Mouse (Mus musculus) kidney, adult 8-10 months (tissue): ENCODE results near the gene Cfap206.
"Not testable (repeated sequence)": the region's sequence is repeated elsewhere in the genome, so short reads cannot be mapped to it uniquely, and the experiment has no call there.

Experiments used
- DNase-seq, 2 experiments: peaks; one replicate each; pipeline ENCODE4 v3.0.0; 2022

Gene Cfap206

DNA sequence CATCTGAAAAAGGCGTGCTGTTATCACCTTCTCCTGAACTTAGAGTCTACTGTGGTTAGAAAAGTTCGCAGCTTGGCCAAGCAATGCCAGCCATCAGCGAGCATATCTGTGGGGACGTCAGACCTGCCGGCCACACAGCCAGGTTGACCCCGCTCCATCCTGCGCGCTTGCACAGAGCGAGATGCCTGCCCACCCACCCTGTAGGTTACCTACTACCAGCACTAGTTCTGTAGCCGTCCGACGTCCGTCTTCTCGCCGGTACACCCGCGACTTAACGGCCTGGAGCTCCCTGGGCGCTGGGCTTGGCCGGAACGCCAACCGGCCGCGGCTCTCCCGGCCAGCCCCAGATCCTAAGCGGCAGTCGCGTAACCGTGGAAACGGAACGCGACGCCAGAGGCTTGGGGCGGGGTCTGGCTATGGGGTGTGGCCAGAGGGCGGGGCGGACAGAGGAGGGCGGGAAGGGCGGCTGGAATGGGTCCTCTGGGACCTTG is at the start of gene Cfap206:
Gene Cfap206 (minus strand): TSS at position 356 of the 491 bp plus-strand sequence.
- peak; percentile 46 to 67 for DNase-seq

DNA sequence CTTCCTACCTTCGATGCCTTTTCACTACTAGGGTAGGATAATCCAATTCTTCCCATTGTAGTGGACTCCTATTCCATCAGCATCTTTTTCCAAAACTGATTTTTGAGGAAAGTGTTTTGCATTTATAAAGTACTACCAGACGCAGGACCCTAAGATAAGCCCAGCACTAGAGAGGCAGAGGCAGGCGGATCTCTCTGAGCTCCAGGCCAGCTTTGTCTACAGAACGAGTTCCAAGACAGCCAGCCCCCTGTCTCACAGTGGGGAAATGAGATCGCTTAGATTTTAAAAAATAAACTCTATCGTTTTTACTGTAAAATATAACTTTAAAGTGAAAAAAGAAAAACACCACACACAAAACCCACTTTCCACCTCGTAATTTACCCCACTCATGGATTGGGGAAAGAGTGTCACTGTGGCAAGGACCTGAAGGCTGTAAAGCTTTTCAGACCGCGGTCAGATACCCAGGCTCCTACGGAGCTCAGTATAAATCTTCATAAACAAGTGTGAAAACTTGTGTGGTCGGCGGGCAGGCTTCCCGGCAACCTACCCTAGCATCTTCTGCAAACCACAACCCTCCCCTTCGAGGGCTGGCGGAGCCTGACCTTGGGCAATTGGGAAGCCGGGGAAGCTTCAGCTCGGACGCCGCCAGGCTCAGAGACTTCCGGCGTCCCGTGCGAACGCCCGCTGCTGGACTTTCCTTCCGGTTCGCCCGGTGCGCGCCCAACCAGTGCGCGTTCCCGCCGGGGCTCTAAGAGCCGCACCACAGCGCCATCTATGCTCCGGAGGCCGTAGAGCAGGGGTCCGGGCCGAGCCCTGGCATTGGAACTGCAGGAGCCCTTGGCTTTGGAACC is 47.9 kb upstream of the Cfap206 start, which contains the start of gene Smim8:
Gene Smim8 (minus strand): TSS at position 747 of the 851 bp plus-strand sequence.
- DNase-seq: peak; percentile 87 to 92

DNA sequence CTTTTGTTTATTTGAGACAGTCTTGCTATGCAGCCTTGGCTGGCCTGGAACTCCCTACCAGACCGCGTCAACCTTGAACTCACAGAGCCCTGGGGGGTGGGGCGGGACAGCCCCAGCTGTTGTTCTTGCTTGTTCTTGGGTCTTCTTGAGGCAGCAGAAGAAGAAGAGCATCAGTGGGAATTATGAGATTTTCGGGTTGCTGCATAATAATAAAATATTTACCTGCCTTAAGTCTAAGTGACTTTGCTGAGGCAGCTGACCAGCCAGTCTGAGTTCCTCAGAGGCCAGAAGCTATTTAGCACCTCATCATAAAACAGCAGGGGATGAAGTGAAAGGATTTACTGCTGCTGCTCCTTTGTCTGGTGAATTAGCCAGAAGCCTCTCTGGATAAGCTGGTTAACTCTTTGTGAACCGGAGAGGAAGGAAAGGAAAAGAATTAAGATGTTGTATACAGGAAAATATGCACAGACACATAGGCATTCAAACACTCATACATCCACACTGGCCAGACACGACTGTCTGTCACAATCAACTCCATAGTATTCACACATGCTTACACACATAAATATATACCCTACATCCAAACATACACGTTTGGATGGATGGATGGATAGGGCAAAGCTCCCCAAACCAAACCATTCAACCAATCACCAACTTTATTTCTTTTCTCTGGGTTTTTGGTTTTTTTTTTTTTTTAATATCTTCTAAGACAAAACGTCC is 41.8 kb upstream of the Cfap206 start:
- DNase-seq: no peak

DNA sequence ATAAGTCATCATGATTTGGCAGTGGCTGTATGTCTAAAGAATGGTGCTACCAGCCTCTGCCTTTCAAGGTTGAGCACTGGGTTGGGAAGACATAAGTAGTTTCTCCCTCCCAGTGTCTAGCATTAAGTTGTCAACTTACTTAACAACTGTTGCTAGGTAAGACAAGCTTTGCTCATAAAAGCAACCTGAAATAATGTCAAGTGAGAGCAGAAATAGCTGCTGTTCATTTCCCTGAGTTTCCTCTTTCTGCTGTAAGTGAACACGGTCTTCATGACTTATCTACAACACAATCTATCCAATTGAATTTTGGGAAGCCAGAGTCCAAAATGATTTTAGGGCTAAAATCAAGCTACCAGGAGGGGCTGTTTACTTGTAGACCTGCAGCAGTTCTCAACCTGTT is 26.2 kb upstream of the Cfap206 start, which contains the start of gene Gm136:
Gene Gm136 (minus strand): TSS at position 101 of the 400 bp plus-strand sequence.
- DNase-seq: no peak

DNA sequence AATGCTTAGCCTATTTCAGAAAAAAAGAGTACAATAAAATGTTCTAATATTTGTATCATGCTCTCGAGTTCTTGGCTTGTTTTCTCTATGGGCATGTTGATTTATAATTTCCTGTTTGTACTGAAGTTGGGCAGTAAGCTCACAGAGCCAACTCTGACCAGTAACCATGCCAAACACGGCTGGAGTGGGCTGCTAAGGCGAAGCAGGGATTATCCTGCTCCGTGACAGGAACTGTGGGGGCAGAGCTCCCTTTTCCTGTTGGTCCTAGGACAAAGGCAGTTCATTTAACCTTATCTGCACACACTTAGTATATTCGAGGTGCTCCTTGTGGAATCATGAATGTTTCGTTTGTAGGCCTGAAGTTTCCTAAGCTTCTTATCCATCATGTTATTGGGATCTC is 19.2 kb upstream of the Cfap206 start:
- DNase-seq: peak; percentile 17 to 20

DNA sequence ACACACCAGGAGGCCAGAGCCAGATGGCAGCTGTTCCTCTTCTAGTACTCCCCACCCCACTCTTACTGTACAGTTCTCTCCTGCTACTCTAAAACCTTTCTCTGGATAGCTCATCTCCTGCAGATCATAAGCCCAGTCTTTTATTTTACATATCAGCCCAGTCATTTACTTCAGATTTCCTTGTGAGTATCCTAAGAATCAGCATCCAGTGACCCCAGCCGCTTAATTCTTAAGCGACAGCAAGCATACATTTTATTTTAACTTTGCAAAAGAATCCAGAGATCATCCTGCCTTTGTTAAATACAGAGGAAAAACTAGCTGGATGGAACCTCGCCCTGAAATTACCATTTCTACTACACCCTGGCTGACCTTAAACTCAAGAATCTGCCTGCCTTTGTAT is 4.5 kb upstream of the Cfap206 start:
- DNase-seq: no peak

DNA sequence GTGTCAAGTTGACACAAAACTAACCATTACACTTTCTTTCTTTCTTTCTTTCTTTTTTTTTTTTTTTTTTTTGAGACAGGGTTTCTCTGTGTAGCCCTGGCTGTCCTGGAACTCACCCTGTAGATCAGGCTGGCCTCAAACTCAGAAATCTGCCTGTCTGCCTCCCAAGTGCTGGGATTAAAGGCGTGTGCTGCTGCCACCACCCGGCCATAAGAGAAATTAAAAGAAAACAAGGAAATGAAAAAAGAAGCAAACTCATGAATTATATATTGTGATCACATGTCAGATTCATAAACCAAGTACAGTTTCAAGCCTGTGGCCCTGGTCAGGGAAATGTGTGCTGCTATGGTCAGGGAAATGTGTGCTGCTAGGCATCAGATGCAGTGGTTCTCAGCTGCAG is 3.4 kb upstream of the Cfap206 start:
- DNase-seq: not testable (repeated sequence)

DNA sequence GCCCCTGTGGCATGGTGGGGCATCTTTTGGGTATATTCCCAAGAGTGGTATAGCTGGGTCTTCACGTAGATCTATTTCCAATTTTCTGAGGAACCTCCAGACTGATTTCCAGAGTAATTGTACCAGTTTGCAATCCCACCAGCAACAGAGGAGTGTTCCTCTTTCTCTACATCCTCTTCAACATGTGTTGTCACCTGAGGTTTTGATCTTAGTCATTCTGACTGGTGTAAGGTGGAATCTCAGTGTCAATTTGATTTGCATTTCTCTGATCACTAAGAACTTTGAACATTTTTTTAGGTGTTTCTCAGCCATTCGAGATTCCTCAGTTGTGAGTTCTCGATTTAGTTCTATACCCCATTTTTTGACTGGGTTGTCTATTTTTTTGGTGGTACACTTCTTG is 4.3 kb downstream of the Cfap206 start:
- not testable (repeated sequence) for DNase-seq

DNA sequence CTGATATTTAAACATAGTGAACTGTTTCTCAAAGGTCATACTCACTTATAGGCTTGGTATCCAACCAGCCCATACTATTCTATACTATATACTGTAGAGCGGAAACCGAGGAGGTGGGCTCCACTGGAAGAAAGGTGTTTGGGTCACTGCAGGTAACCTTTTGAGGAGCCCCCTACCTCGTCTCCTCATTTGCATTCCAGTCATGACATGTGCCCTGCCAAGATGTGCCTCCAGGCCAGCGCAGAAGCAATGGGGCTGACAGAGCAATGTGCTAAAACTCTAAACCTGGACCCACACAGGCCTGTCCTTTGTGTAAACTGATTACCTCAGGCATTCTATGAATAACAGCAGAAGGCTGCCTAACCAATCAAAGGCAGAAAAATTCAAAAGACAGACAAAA is 5.7 kb downstream of the Cfap206 start:
- DNase-seq: no peak

DNA sequence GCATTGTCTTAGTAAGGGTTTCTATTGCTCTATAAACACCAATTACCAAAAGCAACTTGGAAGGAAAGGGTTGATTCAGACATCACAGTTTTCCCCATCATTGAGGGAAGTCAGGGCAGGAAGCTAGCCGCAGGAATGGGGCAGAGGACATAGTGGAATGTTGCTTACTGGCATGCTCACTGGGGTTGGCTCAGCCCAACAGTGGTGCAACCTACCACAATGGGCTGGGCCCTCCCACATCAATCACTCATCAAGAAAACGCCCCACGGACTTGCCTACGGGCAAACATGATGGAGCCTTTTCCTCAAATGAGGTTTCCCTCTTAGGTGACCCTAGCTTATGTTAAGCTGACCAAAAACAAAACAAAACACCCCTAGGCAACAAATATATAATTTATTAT is 6.8 kb downstream of the Cfap206 start:
- DNase-seq: no peak

DNA sequence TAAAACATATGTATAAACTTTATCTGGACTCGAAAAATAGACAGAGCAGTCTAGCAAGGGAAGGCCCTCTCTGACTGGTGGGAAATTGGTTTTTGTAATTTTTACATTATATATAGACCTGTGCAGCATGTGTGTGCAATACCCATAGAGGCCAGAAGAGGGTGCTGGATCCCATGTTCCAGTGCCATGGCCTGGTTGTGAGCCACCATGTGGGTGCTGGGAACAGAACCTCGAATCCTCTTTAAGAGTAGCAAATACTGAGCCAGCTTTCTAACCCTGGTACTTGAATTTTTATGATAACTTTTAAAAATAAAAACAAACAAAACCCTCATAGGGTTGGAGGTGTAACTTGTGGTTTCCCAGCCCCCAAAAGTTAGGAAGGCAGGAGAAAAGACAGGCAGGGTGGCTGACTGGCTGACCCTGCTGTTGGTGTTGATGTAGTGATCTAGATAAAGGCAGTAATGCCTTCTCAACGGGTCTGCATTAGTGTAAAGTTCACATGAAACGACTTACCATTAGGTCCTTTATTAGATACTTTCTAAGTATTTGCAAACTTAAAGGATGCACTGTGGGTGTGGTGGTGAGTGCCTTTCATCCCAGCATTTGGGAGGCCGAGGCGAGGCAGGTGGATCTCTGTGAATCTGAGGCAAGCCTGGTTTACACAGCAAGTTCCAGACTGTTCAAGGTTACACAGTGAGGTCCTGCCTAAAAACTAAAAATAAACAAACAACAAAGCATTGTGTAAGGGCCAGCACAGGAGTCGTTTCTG is 9.7 kb downstream of the Cfap206 start:
- no peak for DNase-seq

DNA sequence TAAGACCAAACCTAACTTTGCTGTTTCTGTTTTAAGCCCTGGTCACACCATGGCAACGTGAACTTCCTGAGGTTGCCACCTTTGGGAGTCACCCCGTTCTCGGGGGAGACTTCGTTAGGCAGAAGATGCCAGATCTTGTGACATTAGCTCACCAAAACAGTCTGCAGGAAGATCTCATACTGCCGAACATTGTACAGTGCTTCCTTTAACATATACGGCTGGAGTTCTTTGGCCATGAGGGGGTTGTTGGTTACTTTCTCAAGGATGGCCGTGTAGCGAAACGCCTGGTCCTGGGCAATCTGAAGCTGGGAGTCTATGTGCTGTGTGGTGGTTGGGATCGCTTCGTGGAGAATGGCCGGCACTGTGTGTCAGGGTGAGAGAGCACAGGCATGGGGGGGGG is 10.6 kb downstream of the Cfap206 start:
- DNase-seq: no peak

DNA sequence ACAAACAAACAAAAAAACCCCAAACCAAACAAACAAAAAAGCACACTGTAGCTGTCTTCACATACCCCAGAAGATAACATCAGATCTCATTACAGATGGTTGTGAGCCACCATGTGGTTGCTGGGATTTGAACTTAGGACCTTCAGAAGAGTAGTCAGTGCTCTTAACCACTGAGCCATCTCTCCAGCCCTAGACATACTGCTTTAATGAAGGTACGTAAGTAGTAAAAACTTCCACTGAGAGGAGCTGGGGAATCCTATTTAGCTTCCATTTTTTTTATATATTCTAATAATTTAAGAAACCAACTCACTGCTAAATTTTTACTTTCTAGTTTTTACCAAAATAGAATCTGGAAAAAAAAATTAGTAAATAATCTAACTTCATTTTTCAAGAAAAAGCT is 14.9 kb downstream of the Cfap206 start:
- DNase-seq: no peak

DNA sequence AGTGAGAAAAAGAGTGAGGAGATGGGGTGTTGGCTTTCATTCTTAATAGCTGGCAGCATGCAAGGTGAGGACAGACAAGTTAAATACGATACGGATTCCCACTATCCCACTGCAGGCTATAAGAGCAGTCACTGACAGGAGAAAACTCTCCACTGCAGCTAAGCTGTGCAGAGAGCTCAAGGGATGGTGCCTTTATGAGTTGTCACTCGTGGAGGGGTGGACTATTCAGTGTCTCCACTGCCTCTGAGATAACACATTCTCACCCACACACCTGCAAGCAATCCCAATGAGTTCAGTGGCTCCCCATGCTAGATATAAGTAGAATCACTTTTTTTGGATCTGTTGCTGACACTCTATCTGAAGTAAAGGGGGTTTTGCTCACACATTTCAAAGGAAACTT is 21.9 kb downstream of the Cfap206 start:
- DNase-seq: no peak

DNA sequence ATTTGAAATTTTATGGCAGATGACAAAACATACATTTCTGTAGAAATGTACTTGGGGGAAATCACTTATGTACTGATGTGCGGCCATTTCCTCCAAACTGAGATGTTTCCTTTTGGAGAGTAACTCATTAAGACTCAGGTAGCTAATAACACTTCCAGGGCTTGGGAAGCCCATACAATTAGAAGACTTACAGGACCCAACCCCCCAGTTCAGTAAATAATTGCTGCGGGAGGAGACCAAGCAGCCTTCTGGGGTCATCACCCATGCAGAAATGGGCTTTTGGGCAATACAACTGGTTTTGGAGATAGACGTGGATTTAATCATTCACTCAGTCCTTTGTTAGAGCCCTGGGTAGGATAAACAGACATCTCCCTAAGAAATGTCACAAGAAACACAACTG is 22.8 kb downstream of the Cfap206 start:
- no peak for DNase-seq

DNA sequence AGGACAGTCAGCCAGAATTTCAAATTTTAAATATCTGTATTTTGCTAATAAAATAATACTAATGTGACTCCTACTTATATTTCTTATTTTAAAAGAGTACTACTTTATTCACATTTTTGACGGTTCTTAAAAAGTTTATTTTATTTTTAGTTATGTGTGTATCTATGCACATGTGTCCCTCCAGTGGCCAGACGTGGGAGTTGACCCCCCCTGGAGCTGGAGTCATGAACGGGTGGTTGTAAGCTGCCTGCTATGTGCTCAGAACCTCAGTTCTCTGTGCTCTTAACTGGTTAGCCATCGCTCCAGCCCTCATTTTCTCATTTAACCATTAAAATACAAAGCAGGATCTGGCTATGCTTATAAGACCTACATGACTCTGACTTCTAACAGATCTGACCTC is 27.0 kb downstream of the Cfap206 start:
- DNase-seq: no peak

DNA sequence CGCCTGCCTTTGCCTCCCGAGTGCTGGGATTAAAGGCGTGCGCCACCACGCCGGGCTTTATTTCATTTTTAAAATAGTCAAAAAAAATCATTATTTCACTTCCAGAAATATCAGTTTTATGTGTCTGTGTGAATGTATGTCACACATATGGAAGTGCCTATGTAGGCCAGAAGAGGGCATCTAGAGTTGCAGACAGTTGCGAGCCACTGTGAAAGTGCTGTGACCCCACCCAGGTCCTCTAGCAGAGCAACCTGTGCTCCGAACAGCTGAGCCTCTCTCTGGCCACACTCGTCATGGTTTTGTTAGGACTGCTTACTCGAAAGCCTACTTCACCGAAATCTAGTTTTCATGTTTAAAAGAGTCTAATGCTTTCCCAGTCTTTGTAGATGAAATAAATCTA is 27.8 kb downstream of the Cfap206 start:
- no peak for DNase-seq

DNA sequence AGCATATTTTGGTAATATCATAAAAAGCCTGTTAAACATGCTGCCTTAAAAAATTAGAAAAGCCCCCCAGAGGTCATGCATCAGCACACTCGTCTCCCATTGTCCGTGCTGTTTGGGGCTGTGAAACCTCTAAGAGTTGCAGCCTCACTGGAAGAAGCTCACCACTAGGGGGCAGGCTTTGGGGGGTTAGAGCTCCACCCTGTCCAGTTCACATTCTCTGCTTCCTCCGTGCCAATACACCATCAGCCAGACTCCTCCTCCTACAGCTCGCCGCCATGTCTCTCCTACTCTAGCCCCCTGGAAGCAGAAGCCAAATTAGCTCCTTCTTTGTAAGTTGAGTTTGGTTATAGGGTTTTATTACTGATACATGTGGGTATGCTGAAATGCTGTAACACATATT is 28.5 kb downstream of the Cfap206 start:
- DNase-seq: peak; percentile 21 to 60

DNA sequence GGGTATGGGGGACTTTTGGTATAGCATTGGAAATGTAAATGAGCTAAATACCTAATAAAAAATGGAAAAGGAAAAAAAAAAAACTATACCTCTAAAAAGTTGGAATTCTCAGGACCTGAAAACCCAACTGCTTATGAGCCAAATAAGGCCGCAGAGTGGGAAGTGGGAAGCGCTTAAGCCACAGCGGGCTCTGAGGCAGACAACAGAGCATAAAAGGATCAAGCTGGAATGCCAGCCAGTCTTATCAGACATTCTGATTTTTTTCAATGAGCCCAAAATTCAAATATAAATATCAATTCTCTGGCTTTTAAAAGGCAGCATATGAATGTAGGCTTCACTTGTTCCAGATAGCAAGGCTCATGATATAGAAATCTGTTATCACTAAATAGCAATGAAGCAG is 42.0 kb downstream of the Cfap206 start:
- no peak for DNase-seq

DNA sequence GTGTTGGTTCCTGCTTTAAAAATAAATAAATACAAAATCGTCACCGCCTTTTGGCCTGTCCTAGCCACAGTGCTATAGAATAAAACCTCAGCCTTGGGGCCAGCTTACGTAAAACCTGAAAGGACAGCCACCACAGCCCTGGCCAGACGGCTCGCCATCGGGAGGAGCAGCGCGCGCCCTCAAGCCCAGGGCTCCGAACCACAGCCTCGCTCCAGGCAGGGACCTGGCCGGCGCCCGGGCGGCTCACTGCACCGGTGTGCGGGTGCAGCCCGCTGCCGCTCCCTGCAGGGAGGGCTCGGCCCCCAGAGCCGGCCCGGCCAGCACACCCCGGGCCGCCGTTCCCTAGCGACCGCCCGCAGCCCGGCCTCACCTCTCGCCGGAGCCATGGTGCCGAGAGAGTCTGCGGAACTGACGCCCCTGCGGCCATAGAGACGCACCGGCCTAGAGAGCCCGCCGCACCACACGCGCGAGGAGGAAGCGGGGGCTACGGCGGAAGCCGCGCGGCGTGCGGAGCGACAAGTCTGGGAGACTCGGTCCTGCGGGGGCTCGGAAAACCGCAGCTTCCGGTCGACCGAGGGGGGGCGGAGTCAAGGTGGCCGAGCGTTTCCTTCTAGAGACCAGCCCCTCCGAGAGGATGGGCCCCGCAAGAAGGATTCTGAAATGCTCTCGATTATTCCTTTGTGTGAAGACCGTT is 43.0 kb downstream of the Cfap206 start, which contains the start of gene Slc35a1:
Gene Slc35a1 (minus strand): TSS at position 565 of the 694 bp plus-strand sequence.
- peak; percentile 92 for DNase-seq

DNA sequence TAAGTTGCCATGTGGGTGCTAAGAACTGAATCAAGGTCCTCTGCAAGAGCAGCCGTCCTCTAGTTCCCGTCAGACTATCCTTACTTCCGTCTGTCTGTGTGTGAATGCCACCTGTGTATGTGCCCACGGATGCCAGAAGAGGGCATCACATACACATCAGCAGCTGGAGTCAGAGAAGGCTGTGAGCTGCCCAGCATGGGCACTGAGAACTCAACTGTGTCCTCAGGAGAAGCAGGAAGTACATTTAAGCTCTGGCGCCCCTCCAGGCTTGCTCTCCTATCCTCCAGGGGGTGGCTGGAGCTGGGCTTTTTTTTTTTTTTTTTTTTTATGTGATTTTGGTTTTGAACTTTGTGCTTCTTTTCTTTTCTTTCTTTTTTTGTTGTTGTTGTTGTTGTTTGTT is 49.5 kb downstream of the Cfap206 start:
- no peak for DNase-seq

DNA sequence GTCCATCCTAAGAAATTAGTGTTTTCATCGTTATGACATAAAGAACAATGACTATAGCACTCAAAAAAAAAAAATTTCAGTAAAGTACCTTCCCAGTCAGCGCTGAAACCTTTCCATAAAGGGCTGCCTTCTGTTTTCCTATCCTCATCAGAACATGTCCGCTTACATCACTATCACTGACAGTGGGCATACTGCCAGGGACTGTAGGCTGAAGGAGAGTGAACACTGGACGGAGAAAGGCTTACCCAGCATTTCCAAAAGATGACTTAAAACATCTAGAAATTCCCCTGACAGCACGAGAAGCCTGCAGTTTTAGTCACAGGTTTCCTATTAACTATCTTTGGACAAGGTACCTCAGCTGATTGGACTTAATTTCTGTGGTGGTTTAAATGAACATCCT is 56.3 kb downstream of the Cfap206 start:
- DNase-seq: no peak
